ENCODE assay signal across 9 mouse cellular contexts in the genomic region with DNA sequence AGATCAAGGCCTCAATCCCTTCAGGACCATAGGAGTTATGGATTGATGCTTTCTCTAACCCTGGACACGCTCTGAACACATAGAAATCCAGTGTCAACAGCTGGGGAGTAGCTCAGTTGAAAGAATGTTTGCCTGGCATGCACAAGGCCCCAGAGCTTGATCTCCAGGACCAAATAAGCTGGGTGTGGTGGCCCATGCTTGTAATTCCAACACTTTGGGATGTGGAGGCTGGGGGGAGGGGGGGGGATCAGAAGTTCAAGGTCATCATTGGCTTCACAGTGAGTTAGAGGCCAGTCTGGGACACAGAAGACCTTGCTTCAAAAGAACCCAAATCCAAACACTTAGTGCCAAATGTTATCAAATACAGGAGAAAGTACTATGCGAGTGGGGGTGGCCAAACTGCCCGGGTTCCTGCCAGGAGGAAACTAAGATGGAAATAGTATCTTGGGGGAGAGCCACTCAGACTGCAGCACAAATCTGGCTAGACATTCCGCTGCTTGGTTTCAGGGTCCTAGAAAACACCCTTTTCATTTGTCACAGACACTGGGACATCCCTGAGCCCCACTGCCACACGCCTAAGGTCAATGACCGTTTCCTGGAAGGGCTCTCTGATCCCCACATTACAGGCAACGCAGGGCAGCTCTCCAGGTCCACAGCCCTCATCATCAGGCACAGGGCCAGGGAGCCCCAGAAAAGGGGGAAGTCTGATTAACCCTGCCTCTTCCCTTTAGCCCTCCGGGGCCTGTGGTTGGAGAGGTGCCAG. TPM values are rescaled to one million over a fixed set of nuclear protein-coding genes. Genes with fewer than 3 reads are reported as not detected.
DNase-seq lines count a peak whose midpoint lies in the region; ATAC-seq lines count a peak whose summit lies in the region.
"Had no signal": no experiment of that assay in that cellular context is flagged by ENCODE, and none has a peak within 500 bp of the region (broad histone marks: within the 10 kb centered on the region; RNA-seq: fewer than 3 reads in every experiment).

No protein-coding gene starts in this region.

- no peaks in the 10 kb centered on the region for H3K27me3 ChIP-seq in kidney, embryonic 15.5 days
- H3K27me3 ChIP-seq in lung, embryonic 16.5 days (ENCODE audit: control insufficient read depth, insufficient read depth, low read depth, low read length): no peaks in the 10 kb centered on the region

- H3K36me3 ChIP-seq in kidney, embryonic 15.5 days: peaks cover 13% of the 10 kb centered on the region; the same call in 1 of the 2 replicates
- no peaks in the 10 kb centered on the region for H3K36me3 ChIP-seq in lung, embryonic 16.5 days (ENCODE audit: control insufficient read depth, insufficient read depth, low read length)
- H3K36me3 ChIP-seq: G1E had no signal

- peak overlapping the region; percentile 83 for H3K4me3 ChIP-seq in kidney, embryonic 15.5 days (replicated peaks)
- peak overlapping the region; percentile 70 for H3K4me3 ChIP-seq in lung, embryonic 16.5 days (ENCODE audit: low read length)

- H3K9me3 ChIP-seq in kidney, embryonic 15.5 days (replicated peaks): no peaks in the 10 kb centered on the region
- H3K9me3 ChIP-seq in lung, embryonic 16.5 days (ENCODE audit: control insufficient read depth, low read length): no peaks in the 10 kb centered on the region

- peak; percentile 69 for DNase-seq in gastrocnemius, postnatal 14 days
- DNase-seq in gastrocnemius, postnatal 36 days: no peak
- DNase-seq in adrenal gland, postnatal 25 days: peak; percentile 49
- DNase-seq in right cerebral cortex, postnatal 14 days: peak; percentile 58
- no peak for DNase-seq in thymus, adult 18-20 months

- peak overlapping the region; percentile 93 for H3K27ac ChIP-seq in kidney, embryonic 15.5 days
- H3K27ac ChIP-seq in lung, embryonic 16.5 days (ENCODE audit: low read length): peak overlapping the region; percentile 89

- ATAC-seq in granulocyte monocyte progenitor cell, adult 5-6 weeks (replicated peaks; ENCODE audit: poor library complexity, severe bottlenecking): peak; percentile 64
- no peak for ATAC-seq in kidney, embryonic 15.5 days (replicated peaks; ENCODE audit: low FRiP score)
- peak; percentile 1; the same call in 1 of the 2 replicates for ATAC-seq in lung, embryonic 16.5 days (ENCODE audit: low read depth)

- H3K4me2 ChIP-seq in kidney, embryonic 15.5 days: peak overlapping the region; percentile 94
- peak overlapping the region; percentile 80 for H3K4me2 ChIP-seq in lung, embryonic 16.5 days (ENCODE audit: low read depth, low read length)

- 12% methylated on average over 8 of the region's 8 CpGs for WGBS in kidney, embryonic 15.5 days
- WGBS in lung, embryonic 16.5 days: 6% methylated on average over 8 of the region's 8 CpGs

- peaks cover 84% of the 10 kb centered on the region for H3K4me1 ChIP-seq in kidney, embryonic 15.5 days
- peaks cover 44% of the 10 kb centered on the region for H3K4me1 ChIP-seq in lung, embryonic 16.5 days (replicated peaks; ENCODE audit: control insufficient read depth, insufficient read depth, low read length)

- 0 out of 2 replicates have a peak overlapping the region, but pooled peaks have one; percentile 16 for H3K9ac ChIP-seq in kidney, embryonic 15.5 days
- peak overlapping the region; percentile 44 for H3K9ac ChIP-seq in lung, embryonic 16.5 days (ENCODE audit: low read length)

- intact Hi-C loops in gastrocnemius, postnatal 14 days (cut with DNase I; ENCODE audit: low total_unique reads): loop anchor here (2.0 kb wide), 1 partner anchor 29 kb away; no protein-coding TSS in a partner anchor
- intact Hi-C loops in gastrocnemius, postnatal 36 days (cut with DNase I): no loop called here

RNA-seq across cellular contexts. Expression of a gene that starts 2.4 kb away (rescaled TPM):
- 1 to 10 TPM; 7.2 to 8.8 TPM for total RNA-seq in gastrocnemius, postnatal 14 days (2021)
- 1 to 10 TPM; 3.5 to 4.3 TPM for total RNA-seq in gastrocnemius, postnatal 36 days (2021)
- 37.2 and 44.9 TPM in 2 replicates for total RNA-seq in adrenal gland, postnatal 25 days (2021)
- total RNA-seq in granulocyte monocyte progenitor cell, adult 5-6 weeks (2014; fragmentation: Nextera tagmentation): 5.7 TPM in 2 replicates
- total RNA-seq in granulocyte monocyte progenitor cell, adult 5-6 weeks (2017): 3.6 and 5.4 TPM in 2 replicates
- polyA plus RNA-seq in kidney, embryonic 15.5 days (2015; fragmentation: Nextera tagmentation; extraction: Ambion mirVana): 14.3 and 15.7 TPM in 2 replicates
- polyA plus RNA-seq in lung, embryonic 16.5 days (2015; fragmentation: Nextera tagmentation; extraction: Ambion mirVana): 10.6 and 11.8 TPM in 2 replicates

RNA-seq across cellular contexts. Expression of a gene that starts 2.6 kb away (rescaled TPM):
- total RNA-seq in gastrocnemius, postnatal 14 days (2021): 1 to 10 TPM; 5.5 to 7.8 TPM
- 1 to 10 TPM; 3.9 to 4.0 TPM for total RNA-seq in gastrocnemius, postnatal 36 days (2021)
- 35.7 and 49.0 TPM in 2 replicates for total RNA-seq in adrenal gland, postnatal 25 days (2021)
- total RNA-seq in granulocyte monocyte progenitor cell, adult 5-6 weeks (2014; fragmentation: Nextera tagmentation): 16.7 and 34.1 TPM in 2 replicates
- total RNA-seq in granulocyte monocyte progenitor cell, adult 5-6 weeks (2017): 15.9 and 23.7 TPM in 2 replicates
- polyA plus RNA-seq in kidney, embryonic 15.5 days (2015; fragmentation: Nextera tagmentation; extraction: Ambion mirVana): 67.3 and 70.4 TPM in 2 replicates
- 34.6 and 38.1 TPM in 2 replicates for polyA plus RNA-seq in lung, embryonic 16.5 days (2015; fragmentation: Nextera tagmentation; extraction: Ambion mirVana)

Comparison
In these comparisons a context has a peak if more than half of its experiments do, and no peak if none do; other contexts are left out.
1. DNase-seq: peak in gastrocnemius, postnatal 14 days (single experiment), adrenal gland, postnatal 25 days (single experiment) and right cerebral cortex, postnatal 14 days (single experiment); none in gastrocnemius, postnatal 36 days (0 of 2) and thymus, adult 18-20 months (0 of 2).